Mouse (Mus musculus): Measurements from ENCODE around the gene Timm9.
"Not testable (repeated sequence)": the region's sequence is repeated elsewhere in the genome, so short reads cannot be mapped to it uniquely, and the experiment has no call there.

Gene Timm9

DNA sequence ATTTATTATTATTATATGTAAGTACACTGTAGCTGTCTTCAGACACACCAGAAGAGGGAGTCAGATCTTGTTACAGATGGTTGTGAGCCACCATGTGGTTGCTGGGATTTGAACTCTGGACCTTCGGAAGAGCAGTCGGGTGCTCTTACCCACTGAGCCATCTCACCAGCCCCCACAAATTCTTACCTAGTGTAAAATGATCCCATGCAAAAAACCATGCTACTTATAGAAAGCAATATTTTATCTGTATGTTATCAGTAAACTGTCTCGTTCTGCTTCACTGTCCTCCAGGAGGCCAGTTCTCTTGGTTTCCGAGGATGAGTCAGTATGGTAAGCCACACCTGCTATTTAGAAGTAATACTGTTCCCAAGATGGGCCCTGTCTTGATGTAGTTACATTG lies 32.2 kb downstream of the Timm9 start:
- DNase-seq (ENCODE audit: low spot score): not testable (repeated sequence)

DNA sequence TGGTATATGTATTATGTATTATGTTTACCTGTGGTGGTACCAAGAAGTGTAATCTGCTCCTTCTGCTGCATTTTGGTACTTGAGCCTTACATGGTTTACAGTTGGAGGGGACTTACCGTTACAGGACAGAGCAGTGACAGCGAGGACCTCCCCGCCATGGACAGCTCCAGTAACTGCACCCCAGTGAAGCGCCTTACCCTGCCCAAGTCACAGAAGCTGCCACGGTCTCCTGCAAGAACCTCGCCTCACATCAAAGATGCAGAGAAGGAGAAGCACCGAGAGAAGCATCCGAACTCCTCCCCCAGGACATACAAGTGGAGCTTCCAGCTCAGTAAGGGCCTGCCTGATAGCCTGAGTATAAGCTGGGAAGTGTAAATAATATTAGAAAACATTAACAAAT lies 50.2 kb downstream of the Timm9 start:
- DNase-seq (ENCODE audit: low spot score): no peak

All from layer of hippocampus, adult 11-12 months (tissue).